Comparison of ENCODE assay signal across 10 mouse cellular contexts in genomic region chr5:25654578-25654987, GRCm38 (mm10). TPM values are rescaled to one million over a fixed set of nuclear protein-coding genes. Genes with fewer than 3 reads are reported as not detected.
DNase-seq lines count a peak whose midpoint lies in the region; ATAC-seq and TF ChIP-seq lines count a peak whose summit lies in the region.
"Had no signal": no experiment of that assay in that cellular context is flagged by ENCODE, and none has a peak within 500 bp of the region (broad histone marks: within the 10 kb centered on the region; RNA-seq: fewer than 3 reads in every experiment).

No protein-coding gene starts in this region.

- H3K27me3 ChIP-seq in kidney, postnatal 0 days (ENCODE audit: insufficient read depth, low read length): no peaks in the 10 kb centered on the region
- no peaks in the 10 kb centered on the region for H3K27me3 ChIP-seq in embryonic facial prominence, embryonic 11.5 days (ENCODE audit: control insufficient read depth, insufficient read depth, low read length)
- H3K27me3 ChIP-seq in hindbrain, embryonic 15.5 days: no peaks in the 10 kb centered on the region
- H3K27me3 ChIP-seq: Patski had no signal

- H3K9me3 ChIP-seq in kidney, postnatal 0 days (replicated peaks; ENCODE audit: low read length): no peaks in the 10 kb centered on the region
- H3K9me3 ChIP-seq in embryonic facial prominence, embryonic 11.5 days (replicated peaks; ENCODE audit: control insufficient read depth, low read length): no peaks in the 10 kb centered on the region
- H3K9me3 ChIP-seq in hindbrain, embryonic 15.5 days: no peaks in the 10 kb centered on the region

- no peaks in the 10 kb centered on the region; the same call in 1 of the 2 replicates for H3K4me1 ChIP-seq in kidney, postnatal 0 days (replicated peaks; ENCODE audit: insufficient read depth, low read length)
- 0 out of 2 replicates have a peak, but pooled peaks cover 2% of the 10 kb centered on the region for H3K4me1 ChIP-seq in embryonic facial prominence, embryonic 11.5 days (ENCODE audit: control insufficient read depth, insufficient read depth, low read length)
- H3K4me1 ChIP-seq in hindbrain, embryonic 15.5 days (replicated peaks): peaks cover 5% of the 10 kb centered on the region

- no peak for ATAC-seq in kidney, postnatal 0 days (replicated peaks; ENCODE audit: low FRiP score, low read depth)
- ATAC-seq in embryonic facial prominence, embryonic 11.5 days (replicated peaks; ENCODE audit: insufficient number of reproducible peaks, low FRiP score, low TSS enrichment, low read depth): peak; percentile 53; the same call in 1 of the 2 replicates
- no peak for ATAC-seq in hindbrain, embryonic 15.5 days (ENCODE audit: low FRiP score, low read depth)
- no peak for ATAC-seq in CD4-positive, CD25-positive, alpha-beta regulatory T cell, adult 4 months
- ATAC-seq: Patski had no signal

- no peak for TF ChIP-seq CTCF in kidney, postnatal 0 days (IDR thresholded peaks at IDR 0.05; ENCODE audit: low read depth)

- no peaks in the 10 kb centered on the region for H3K36me3 ChIP-seq in kidney, postnatal 0 days (ENCODE audit: insufficient read depth, low read length)
- no peaks in the 10 kb centered on the region for H3K36me3 ChIP-seq in embryonic facial prominence, embryonic 11.5 days (replicated peaks; ENCODE audit: control insufficient read depth, insufficient read depth, low read depth, low read length)
- no peaks in the 10 kb centered on the region for H3K36me3 ChIP-seq in hindbrain, embryonic 15.5 days

- no peak overlapping the region for H3K9ac ChIP-seq in kidney, postnatal 0 days (ENCODE audit: low read depth, low read length)
- peak overlapping the region; percentile 50 for H3K9ac ChIP-seq in embryonic facial prominence, embryonic 11.5 days (replicated peaks; ENCODE audit: low read length)
- H3K9ac ChIP-seq in hindbrain, embryonic 15.5 days: peak overlapping the region; percentile 17; the same call in 1 of the 2 replicates

- DNase-seq in kidney, postnatal 0 days (ENCODE audit: low spot score): peak; percentile 15
- DNase-seq in kidney, adult 8-10 months: no peak
- DNase-seq in embryonic facial prominence, embryonic 11.5 days (ENCODE audit: low spot score): peak; percentile 62
- DNase-seq in neural tube, embryonic 10.5 days (ENCODE audit: extremely low spot score, low spot score): peak; percentile 46
- no peak for DNase-seq in B cell, adult 2 months
- no peak for DNase-seq in frontal cortex, postnatal 14 days (ENCODE audit: low spot score in 2 of 2)

- H3K4me2 ChIP-seq in kidney, postnatal 0 days (ENCODE audit: low read length): peak overlapping the region; percentile 25
- peak overlapping the region; percentile 32; the same call in 1 of the 2 replicates for H3K4me2 ChIP-seq in embryonic facial prominence, embryonic 11.5 days (ENCODE audit: low read depth, low read length)
- H3K4me2 ChIP-seq in hindbrain, embryonic 15.5 days: peak overlapping the region; percentile 49

- 10% methylated on average over 14 of the region's 14 CpGs for WGBS in kidney, postnatal 0 days
- WGBS in embryonic facial prominence, embryonic 11.5 days: 4% methylated on average over 14 of the region's 14 CpGs
- 5% methylated on average over 14 of the region's 14 CpGs for WGBS in hindbrain, embryonic 15.5 days

- no peak overlapping the region for H3K27ac ChIP-seq in kidney, postnatal 0 days
- H3K27ac ChIP-seq in embryonic facial prominence, embryonic 11.5 days (replicated peaks; ENCODE audit: low read depth, low read length): no peak overlapping the region
- no peak overlapping the region for H3K27ac ChIP-seq in hindbrain, embryonic 15.5 days (replicated peaks)

- H3K4me3 ChIP-seq in kidney, postnatal 0 days (replicated peaks; ENCODE audit: low read depth, low read length): no peak overlapping the region
- no peak overlapping the region for H3K4me3 ChIP-seq in embryonic facial prominence, embryonic 11.5 days (ENCODE audit: low read depth, low read length)
- H3K4me3 ChIP-seq in hindbrain, embryonic 15.5 days: peak overlapping the region; percentile 9; the same call in 1 of the 2 replicates
- H3K4me3 ChIP-seq: erythroblast, embryonic 14.5 days had no signal

RNA-seq across cellular contexts. Expression of gene Xrcc2, which starts 51.0 kb away (rescaled TPM):
- 3.6 and 4.5 TPM in 2 replicates for polyA plus RNA-seq in kidney, postnatal 0 days (2015; fragmentation: Nextera tagmentation; extraction: Ambion mirVana)
- 11.1 and 11.5 TPM in 2 replicates for polyA plus RNA-seq in embryonic facial prominence, embryonic 11.5 days (2014; fragmentation: Nextera tagmentation; extraction: Ambion mirVana)
- 6.1 and 6.4 TPM in 2 replicates for polyA plus RNA-seq in hindbrain, embryonic 15.5 days (2015; fragmentation: Nextera tagmentation; extraction: Ambion mirVana)
- polyA plus RNA-seq in CD4-positive, CD25-positive, alpha-beta regulatory T cell, adult 4 months (2017; shearing (Covaris generic)): 1 to 10 TPM; 4.2 to 4.3 TPM

Comparison
In these comparisons a context has a peak if more than half of its experiments do, and no peak if none do; other contexts are left out.
1. DNase-seq: peak in kidney, postnatal 0 days (single experiment), embryonic facial prominence, embryonic 11.5 days (single experiment) and neural tube, embryonic 10.5 days (single experiment); none in kidney, adult 8-10 months (0 of 2), B cell, adult 2 months (0 of 2) and frontal cortex, postnatal 14 days (0 of 2).
2. Peak in every context shown above with its lines, with median percentiles within 50 percentile points of each other: H3K4me2 ChIP-seq.